Mouse (Mus musculus) heart, postnatal 14 days (tissue): ENCODE data around the gene Tnrc6c. TPM values are rescaled to one million over a fixed set of nuclear protein-coding genes. Genes with fewer than 3 reads are reported as not detected.

Experiments
- DNase-seq, 2 experiments: peaks; one replicate each; pipeline ENCODE4 v3.0.0; 2021 to 2022
- intact Hi-C: fragments of 180-260 bp; cut with DNase I; formaldehyde crosslinking; loops from one replicate; pipeline ENCODE4 v1.15.1; 2025
- total RNA-seq, 2 experiments: library from RNA; stranded (reverse); gene quantifications; 2 replicates each; pipeline ENCODE4 v1.2.3; 2021

The Tnrc6c gene
- total RNA-seq, 2 experiments from 2014 or later: 36.2 to 36.5 TPM

DNA sequence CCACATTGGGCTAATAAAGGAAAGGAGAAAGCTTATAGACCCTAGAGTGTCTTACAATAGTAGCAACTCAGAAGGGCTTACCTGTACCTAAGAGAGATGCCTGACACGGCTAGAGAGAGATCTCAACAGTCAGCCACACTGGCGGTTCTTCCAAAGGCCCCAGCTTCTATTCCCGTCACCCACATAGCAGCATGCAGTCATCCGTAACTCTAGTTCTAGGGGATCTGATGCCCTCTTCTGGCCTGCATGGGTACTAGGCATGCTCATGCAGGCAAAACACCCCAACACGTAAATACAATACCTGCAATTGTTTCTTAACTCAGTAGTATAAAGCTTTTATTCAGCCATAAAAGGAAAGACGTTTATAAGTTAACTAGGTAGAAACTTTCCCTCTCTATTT lies 59.3 kb downstream of the Tnrc6c start:
- intact Hi-C loops: no loop called here
- no peak for DNase-seq

- no peak for DNase-seq
- intact Hi-C loops: no loop called here
Observed at GRCm38 (mm10) chr11:117718838-117719237, 64.7 kb downstream of the Tnrc6c start.

GRCm38 (mm10) chr11:117724604-117725301 lies 70.7 kb downstream of the Tnrc6c start:
- peak in 1 of 2 experiments; percentile 34 for DNase-seq
- intact Hi-C loops: no loop called here

DNA sequence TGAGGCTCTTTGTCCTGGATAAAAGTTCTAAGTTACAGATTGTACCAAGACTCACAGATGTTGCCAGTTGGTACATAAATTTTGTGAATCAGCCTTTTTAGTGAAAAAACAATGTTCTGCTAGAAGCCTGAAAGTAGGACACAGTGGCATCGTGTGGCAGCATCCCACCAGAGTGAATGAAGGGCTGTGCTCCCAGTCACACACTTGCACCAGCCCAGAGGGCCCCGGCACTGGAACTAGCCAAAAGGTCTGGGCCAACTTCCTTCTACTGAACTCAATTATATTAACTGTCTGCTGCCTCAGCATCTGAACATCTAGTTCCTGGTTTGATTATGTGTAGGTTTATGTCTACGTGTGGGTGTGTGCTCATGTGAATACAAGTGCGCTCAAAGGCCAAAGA lies 72.9 kb downstream of the Tnrc6c start:
- no peak for DNase-seq
- intact Hi-C loops: no loop called here

DNA sequence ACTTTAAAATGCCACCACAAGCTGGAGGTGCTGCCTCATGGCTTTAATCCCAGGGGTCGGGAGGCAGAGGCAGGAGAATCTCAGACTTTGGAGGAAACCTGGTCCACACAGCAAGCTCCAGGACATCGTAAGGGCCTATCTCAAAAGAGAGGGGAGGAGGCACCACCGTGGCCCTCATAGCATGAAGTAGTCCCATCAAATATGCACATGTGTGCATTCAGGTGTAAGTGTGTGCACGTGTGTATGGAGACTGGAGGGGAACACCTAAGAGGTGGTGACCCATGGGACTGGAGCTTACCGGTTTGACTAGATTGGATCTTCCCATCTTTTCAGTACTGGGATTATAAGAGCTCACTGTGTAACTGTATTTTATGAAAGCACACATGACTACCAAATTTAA lies 74.2 kb downstream of the Tnrc6c start:
- no peak for DNase-seq
- intact Hi-C loops: no loop called here

- intact Hi-C loops: no loop called here
- DNase-seq: peak; percentile 53 to 67
Observed at GRCm38 (mm10) chr11:117728841-117729240, 74.8 kb downstream of the Tnrc6c start.

GRCm38 (mm10) chr11:117729341-117729740 lies 75.3 kb downstream of the Tnrc6c start:
- intact Hi-C loops: no loop called here
- no peak for DNase-seq

GRCm38 (mm10) chr11:117729798-117730489 lies 75.9 kb downstream of the Tnrc6c start:
- DNase-seq: no peak
- intact Hi-C loops: no loop called here

DNA sequence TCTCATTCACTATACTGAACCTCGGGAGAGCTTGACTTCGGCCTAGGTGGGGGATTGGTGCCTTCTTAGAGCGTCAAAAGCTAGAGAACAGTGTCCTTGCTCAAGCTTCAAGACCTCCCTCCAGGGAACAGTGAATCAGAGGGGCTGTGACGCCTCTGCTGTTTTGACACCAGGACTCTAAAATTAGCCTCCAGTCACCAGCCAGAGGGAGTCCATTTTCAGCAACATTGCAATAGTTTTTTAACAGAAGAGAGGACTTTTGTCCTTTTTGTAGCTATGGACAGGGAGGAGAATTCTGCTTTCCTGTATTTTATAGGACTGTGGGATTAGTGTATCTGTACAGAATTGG lies 76.4 kb downstream of the Tnrc6c start:
- intact Hi-C loops: no loop called here
- DNase-seq: no peak

DNA sequence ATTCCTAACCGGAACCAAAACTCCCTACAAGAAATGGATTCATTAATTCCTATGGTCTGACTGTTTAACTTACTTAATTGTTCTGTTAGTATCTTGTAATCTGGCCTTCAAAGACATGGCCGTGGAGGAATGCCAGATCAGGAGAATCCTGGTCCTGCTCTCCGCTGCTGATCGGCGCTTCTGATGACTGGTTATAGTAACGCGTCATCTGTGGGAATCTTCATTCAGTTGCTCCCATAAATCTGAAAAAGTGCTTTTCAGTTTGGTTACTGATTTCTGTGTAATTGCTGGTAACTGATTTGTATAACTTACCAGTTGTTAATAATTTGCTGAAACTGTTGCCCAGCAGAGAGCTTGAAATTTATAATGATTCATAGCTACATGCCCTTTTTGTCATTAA lies 77.4 kb downstream of the Tnrc6c start:
- intact Hi-C loops: no loop called here
- no peak for DNase-seq

GRCm38 (mm10) chr11:117736037-117736689 lies 82.1 kb downstream of the Tnrc6c start:
- no peak for DNase-seq
- intact Hi-C loops: no loop called here

GRCm38 (mm10) chr11:117738123-117738522 lies 84.0 kb downstream of the Tnrc6c start:
- intact Hi-C loops: no loop called here
- DNase-seq: no peak

- intact Hi-C loops: no loop called here
- no peak for DNase-seq
Observed at GRCm38 (mm10) chr11:117741128-117741527, 87.0 kb downstream of the Tnrc6c start.

DNA sequence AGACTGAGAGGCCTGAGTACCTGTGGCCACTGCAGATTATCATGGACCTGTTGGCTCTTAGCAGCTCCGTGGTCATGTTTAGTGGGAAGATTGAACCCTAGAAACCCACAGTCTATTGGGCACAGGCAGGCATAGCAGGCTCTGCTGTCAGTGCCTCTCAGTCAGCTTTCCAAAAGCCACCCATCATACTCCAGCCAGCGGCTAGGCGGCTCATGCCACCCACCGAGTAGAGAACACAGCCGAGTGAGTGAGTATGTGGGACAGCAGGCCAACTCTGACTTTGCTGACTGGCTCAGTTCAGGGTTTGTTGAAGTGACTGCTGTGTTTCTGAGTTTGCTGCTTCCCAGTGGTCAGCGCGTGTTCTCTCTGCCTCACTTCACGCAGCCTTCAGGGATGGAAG lies 88.2 kb downstream of the Tnrc6c start:
- intact Hi-C loops: no loop called here

DNA sequence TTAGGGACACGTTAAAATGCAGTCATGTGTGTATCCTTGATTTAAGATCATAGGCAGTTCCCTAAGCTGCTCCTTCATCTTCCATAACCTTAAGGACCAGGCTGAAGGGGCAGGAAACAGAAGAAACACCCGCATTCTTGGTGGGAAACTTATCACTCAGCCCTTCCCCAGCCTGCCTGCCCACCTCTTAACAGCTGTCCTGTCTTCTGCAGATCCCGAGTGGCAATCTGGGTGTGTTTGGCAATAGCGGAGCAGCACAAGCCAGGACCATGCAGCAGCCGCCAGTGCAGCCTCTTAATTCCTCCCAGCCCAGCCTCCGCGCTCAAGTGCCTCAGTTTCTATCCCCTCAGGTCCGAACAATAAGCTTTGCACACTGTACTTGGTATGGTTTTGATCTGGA lies 88.6 kb downstream of the Tnrc6c start:
- intact Hi-C loops: no loop called here
- no peak for DNase-seq

More for the DNA sequence above, 88.2 kb downstream of the Tnrc6c start:
- DNase-seq: no peak

GRCm38 (mm10) chr11:117743454-117744030 lies 89.5 kb downstream of the Tnrc6c start:
- intact Hi-C loops: no loop called here
- no peak for DNase-seq

DNA sequence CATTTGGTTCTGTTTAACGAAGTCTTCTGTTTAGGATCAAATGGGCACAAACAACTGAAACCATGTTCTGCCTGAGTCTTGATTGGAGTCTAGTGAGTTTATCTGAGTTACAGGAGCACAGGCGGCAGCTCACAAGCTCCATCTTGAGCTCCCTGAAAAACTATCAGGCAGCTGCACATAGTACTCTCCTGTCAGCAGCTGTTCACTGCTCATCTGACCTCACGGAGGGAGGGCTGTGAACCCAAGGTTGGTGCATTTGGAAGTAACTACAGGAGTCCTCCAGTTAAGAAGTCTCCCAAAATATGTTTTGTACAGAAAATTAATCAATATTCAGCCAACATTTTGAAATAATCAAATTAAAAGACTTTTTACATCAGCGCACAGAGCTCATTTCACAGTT lies 94.5 kb downstream of the Tnrc6c start:
- intact Hi-C loops: no loop called here
- DNase-seq: no peak

DNA sequence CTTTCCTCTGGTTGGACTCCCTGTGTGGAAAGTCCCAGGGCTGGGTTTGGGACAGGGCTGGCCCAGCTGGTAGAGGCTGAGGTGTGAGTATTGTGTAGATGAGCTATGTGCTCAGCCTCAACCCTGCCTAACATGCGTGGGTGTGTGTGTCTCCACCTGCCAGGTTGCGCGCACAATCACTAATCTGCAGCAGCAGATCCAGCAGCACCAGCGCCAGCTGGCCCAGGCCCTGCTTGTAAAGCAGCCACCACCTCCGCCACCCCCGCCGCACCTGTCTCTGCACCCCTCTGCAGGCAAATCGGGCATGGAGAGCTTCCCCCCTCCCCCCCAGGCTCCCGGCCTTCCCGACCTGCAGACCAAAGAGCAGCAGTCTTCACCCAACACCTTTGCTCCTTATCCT lies 95.3 kb downstream of the Tnrc6c start:
- intact Hi-C loops: no loop called here
- no peak for DNase-seq

GRCm38 (mm10) chr11:117751544-117751943 lies 97.5 kb downstream of the Tnrc6c start:
- intact Hi-C loops: no loop called here
- no peak for DNase-seq

GRCm38 (mm10) chr11:117755891-117756290 lies 101.8 kb downstream of the Tnrc6c start:
- intact Hi-C loops: no loop called here
- no peak for DNase-seq

DNA sequence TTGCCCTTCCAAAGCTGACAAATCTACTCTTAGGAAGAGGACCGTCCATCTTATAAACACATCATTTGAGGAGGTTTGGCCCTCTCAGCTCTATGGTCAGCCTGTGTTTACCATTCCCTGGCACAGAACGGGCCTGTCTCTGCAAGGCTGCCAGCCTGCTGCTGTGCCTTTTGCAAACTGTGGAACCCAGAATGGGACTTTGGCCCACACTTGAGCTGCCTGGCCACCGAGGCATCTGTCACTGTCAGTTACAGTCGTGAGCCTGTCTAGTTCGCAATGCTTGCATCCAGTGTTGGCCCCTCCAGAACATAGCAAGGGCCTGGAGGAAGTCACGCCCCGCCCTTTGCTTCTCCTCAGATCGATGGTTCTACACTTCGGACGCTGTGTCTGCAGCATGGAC lies 105.2 kb downstream of the Tnrc6c start:
- no peak for DNase-seq
- intact Hi-C loops: no loop called here
